Mouse (Mus musculus) lung, embryonic 14.5 days (tissue): ENCODE measurements around the gene Dab1. TPM values are rescaled to one million over a fixed set of nuclear protein-coding genes. Genes with fewer than 3 reads are reported as not detected.
A peak's percentile ranks its signal among the peaks of the same experiment; 100 is the strongest.

Experiments used
- ATAC-seq: fragments of 200-750 bp; cut with Nextera tagmentation; 2 replicates; pipeline ENCODE4 v1.8.0; 2017; ENCODE audit warnings: mild to moderate bottlenecking, moderate TSS enrichment, moderate library complexity; ENCODE audit not compliant: insufficient read depth
- DNase-seq: peaks from one replicate; pipeline ENCODE4 v3.0.0-alpha.2; 2015
- H3K27ac ChIP-seq: fragments of 300-500 bp; sonication (generic); 2 replicates; pipeline ENCODE4 v1.5.1; 2014; ENCODE audit warnings: low read depth, mild to moderate bottlenecking, moderate library complexity
- H3K27me3 ChIP-seq: fragments of 300-500 bp; sonication (generic); 2 replicates; pipeline ENCODE4 v1.6.1; 2014; ENCODE audit warnings: low read length, control low read depth; ENCODE audit not compliant: insufficient read depth
- H3K36me3 ChIP-seq: fragments of 300-500 bp; sonication (generic); 2 replicates; pipeline ENCODE4 v1.6.1; 2014; ENCODE audit warnings: control low read depth; ENCODE audit not compliant: insufficient read depth
- H3K4me1 ChIP-seq: fragments of 300-500 bp; sonication (generic); 2 replicates; pipeline ENCODE4 v1.6.1; 2014; ENCODE audit warnings: antibody characterized with exemption, control low read depth; ENCODE audit not compliant: insufficient read depth
- H3K4me2 ChIP-seq: fragments of 300-500 bp; sonication (generic); 2 replicates; pipeline ENCODE4 v1.6.1; 2014; ENCODE audit warnings: mild to moderate bottlenecking
- H3K4me3 ChIP-seq: fragments of 300-500 bp; sonication (generic); 2 replicates; pipeline ENCODE4 v1.5.1; 2014; ENCODE audit warnings: low read depth, low read length
- H3K9ac ChIP-seq: fragments of 300-500 bp; sonication (generic); 2 replicates; pipeline ENCODE4 v1.6.1; 2014
- H3K9me3 ChIP-seq: fragments of 300-500 bp; sonication (generic); 2 replicates; pipeline ENCODE4 v1.6.1; 2016; ENCODE audit warnings: low read depth, low read length, control low read depth
- CTCF ChIP-seq: IDR thresholded peaks from 2 replicates; pipeline ENCODE4 v1.5.1; 2016; ENCODE audit warnings: antibody characterized with exemption, low read depth
- WGBS: fragments of 180-500 bp; shearing (Covaris S2); extraction: QIAGEN DNeasy Blood & Tissue Kit; methylation state at CpG from one replicate; pipeline ENCODE4 v1.1.7; 2014; 5-methylcytosine and 5-hydroxymethylcytosine counted together
- polyA plus RNA-seq: library from polyadenylated mRNA; unstranded; fragments of >200 nt; fragmentation: Nextera tagmentation; extraction: Ambion mirVana; gene quantifications from 2 replicates; pipeline ENCODE4 v1.2.1, GENCODE M21; 2014

Gene Dab1
- polyA plus RNA-seq, 1 experiment from 2014 or later: 4.4 TPM

DNA sequence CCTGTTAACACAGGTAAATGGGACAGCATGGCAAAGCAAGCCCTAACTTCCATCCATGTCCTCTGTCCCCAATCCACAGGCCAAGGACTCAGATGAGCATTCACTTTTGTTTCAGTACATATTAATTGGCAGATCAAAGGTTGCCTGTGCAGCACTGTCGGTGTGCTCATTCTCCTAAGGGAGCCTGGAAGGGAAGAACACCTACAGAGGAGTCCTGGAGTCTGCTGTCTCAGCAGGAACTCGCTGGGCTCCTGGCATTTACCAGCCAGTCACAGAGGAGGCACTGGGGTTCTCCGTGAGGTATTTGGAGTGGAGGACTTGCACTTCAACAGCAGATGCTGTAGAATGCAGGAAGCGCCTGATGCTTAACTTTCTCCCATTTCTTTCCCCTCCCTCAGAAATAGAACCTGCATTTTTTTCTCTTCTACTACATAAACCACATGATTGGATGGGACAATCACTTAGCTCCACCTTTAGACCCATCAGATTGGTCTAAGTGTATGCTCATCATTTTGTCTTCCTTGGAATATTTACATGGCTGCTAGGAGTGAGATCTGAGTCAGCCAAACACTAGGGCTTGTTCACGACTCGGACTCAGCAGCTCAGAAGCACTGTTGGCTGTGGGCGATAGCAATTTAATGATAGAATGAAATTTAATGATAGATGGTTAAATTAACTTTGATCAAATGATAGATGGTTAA lies 837.2 kb downstream of the Dab1 start:
- Histone ChIP-seq H3K36me3 (no peaks in the 10 kb centered on the region), H3K27me3 (no peaks in the 10 kb centered on the region), H3K4me1 (no peaks in the 10 kb centered on the region), H3K27ac (no peak overlapping the region), H3K4me2 (no peak overlapping the region), H3K9ac (no peak overlapping the region), H3K4me3 (no peak overlapping the region), H3K9me3 (no peaks in the 10 kb centered on the region)
- ATAC-seq (no peak), DNase-seq (no peak)
- 78% methylated on average over 7 of the region's 7 CpGs for WGBS
- no peak for TF ChIP-seq CTCF

- H3K9ac ChIP-seq: no peak overlapping the region
- H3K9me3 ChIP-seq: no peaks in the 10 kb centered on the region
- H3K27ac ChIP-seq: no peak overlapping the region
- no peak for TF ChIP-seq CTCF
- H3K27me3 ChIP-seq: no peaks in the 10 kb centered on the region
- no peak overlapping the region for H3K4me2 ChIP-seq
- 46% methylated on average over 5 of the region's 5 CpGs for WGBS
- H3K4me3 ChIP-seq: no peak overlapping the region
- H3K4me1 ChIP-seq: no peaks in the 10 kb centered on the region
- H3K36me3 ChIP-seq: no peaks in the 10 kb centered on the region
- DNase-seq: peak; percentile 16
- ATAC-seq: no peak
Observed at GRCm38 (mm10) chr4:104458726-104459125, 839.6 kb downstream of the Dab1 start.

GRCm38 (mm10) chr4:104461106-104462011 lies 842.2 kb downstream of the Dab1 start:
- H3K36me3 ChIP-seq: no peaks in the 10 kb centered on the region
- 84% methylated on average over 12 of the region's 12 CpGs for WGBS
- H3K4me2 ChIP-seq: no peak overlapping the region
- no peaks in the 10 kb centered on the region for H3K27me3 ChIP-seq
- no peak for ATAC-seq
- H3K9ac ChIP-seq: no peak overlapping the region
- TF ChIP-seq CTCF: no peak
- no peak overlapping the region for H3K4me3 ChIP-seq
- H3K4me1 ChIP-seq: no peaks in the 10 kb centered on the region
- H3K9me3 ChIP-seq: no peaks in the 10 kb centered on the region
- H3K27ac ChIP-seq: no peak overlapping the region
- no peak for DNase-seq

GRCm38 (mm10) chr4:104462932-104463780 lies 844.0 kb downstream of the Dab1 start:
- WGBS: 63% methylated on average over 11 of the region's 11 CpGs
- Histone ChIP-seq H3K9ac (no peak overlapping the region), H3K4me1 (no peaks in the 10 kb centered on the region), H3K9me3 (no peaks in the 10 kb centered on the region), H3K36me3 (no peaks in the 10 kb centered on the region), H3K27me3 (no peaks in the 10 kb centered on the region), H3K4me2 (no peak overlapping the region), H3K27ac (no peak overlapping the region), H3K4me3 (no peak overlapping the region)
- ATAC-seq (no peak), DNase-seq (no peak)
- no peak for TF ChIP-seq CTCF

GRCm38 (mm10) chr4:104463781-104464170 lies 844.6 kb downstream of the Dab1 start:
- no peak for TF ChIP-seq CTCF
- Histone ChIP-seq H3K9me3 (no peaks in the 10 kb centered on the region), H3K4me2 (no peak overlapping the region), H3K27me3 (no peaks in the 10 kb centered on the region), H3K4me3 (no peak overlapping the region), H3K4me1 (no peaks in the 10 kb centered on the region), H3K27ac (no peak overlapping the region; the same call in 1 of the 2 replicates), H3K36me3 (no peaks in the 10 kb centered on the region), H3K9ac (no peak overlapping the region)
- ATAC-seq: 0 out of 2 replicates have a peak, but pooled peaks have one; percentile 28
- WGBS: 47% methylated on average over 7 of the region's 7 CpGs
- no peak for DNase-seq

- no peak overlapping the region for H3K27ac ChIP-seq
- TF ChIP-seq CTCF: no peak
- no peaks in the 10 kb centered on the region for H3K27me3 ChIP-seq
- H3K4me1 ChIP-seq: no peaks in the 10 kb centered on the region
- no peak for ATAC-seq
- H3K4me2 ChIP-seq: no peak overlapping the region
- no peak overlapping the region for H3K9ac ChIP-seq
- no peaks in the 10 kb centered on the region for H3K9me3 ChIP-seq
- DNase-seq: no peak
- no peaks in the 10 kb centered on the region for H3K36me3 ChIP-seq
- WGBS: 85% methylated on average over 1 of the region's 1 CpGs
- H3K4me3 ChIP-seq: no peak overlapping the region
Observed at GRCm38 (mm10) chr4:104465594-104465993, 846.4 kb downstream of the Dab1 start.

DNA sequence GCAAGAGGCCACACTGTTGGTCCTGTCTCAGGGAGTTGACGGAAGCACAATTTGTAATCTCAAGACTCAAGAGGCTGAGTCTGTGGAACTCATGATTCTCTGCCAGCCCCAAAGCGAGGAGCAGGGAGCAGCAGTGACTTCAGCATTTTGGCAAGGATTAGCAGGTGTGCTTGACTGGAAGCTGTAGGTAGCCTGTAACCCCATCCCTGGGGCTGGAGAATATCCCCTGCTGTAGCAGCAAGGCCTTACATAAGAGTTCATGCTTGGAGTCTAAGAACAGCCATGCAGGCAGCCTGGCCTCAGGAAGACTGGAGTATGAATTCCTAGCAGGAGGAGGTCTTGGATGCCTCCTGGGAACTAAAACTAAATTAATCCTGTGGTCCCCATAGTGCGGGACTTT lies 849.5 kb downstream of the Dab1 start:
- TF ChIP-seq CTCF: no peak
- no peaks in the 10 kb centered on the region for H3K4me1 ChIP-seq
- 69% methylated on average over 3 of the region's 3 CpGs for WGBS
- H3K27ac ChIP-seq: no peak overlapping the region
- H3K27me3 ChIP-seq: no peaks in the 10 kb centered on the region
- ATAC-seq: no peak
- H3K4me3 ChIP-seq: no peak overlapping the region
- no peak overlapping the region for H3K4me2 ChIP-seq
- DNase-seq: no peak
- no peaks in the 10 kb centered on the region for H3K9me3 ChIP-seq
- no peaks in the 10 kb centered on the region for H3K36me3 ChIP-seq
- H3K9ac ChIP-seq: no peak overlapping the region
